Mouse (Mus musculus) kidney, adult 8-10 months (tissue): Measurements from ENCODE around the gene Usp30.
A peak's percentile ranks its signal among the peaks of the same experiment; 100 is the strongest.

ENCODE experiments used
- DNase-seq, 2 experiments: peaks; one replicate each; pipeline ENCODE4 v3.0.0; 2022

Gene Usp30

DNA sequence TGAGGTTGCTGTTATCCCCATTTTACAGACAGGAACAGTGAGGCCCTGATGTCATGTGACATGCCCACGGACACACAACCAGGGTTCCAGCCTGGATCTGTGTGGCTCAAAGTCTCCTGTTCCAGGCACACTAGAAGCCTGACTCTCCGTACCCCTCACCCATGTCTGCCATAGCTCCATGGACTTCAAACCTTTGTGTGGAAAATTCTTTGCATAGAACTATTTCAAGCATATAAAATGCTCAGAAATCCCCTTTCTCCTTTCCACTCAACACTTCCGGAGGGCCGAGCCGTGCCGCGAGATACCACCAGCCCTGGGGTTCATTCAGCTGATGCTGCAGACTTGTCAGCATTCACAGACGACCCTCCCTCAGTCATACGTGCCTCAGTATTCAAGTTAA is 2.3 kb downstream of the Usp30 start:
- no peak for DNase-seq

DNA sequence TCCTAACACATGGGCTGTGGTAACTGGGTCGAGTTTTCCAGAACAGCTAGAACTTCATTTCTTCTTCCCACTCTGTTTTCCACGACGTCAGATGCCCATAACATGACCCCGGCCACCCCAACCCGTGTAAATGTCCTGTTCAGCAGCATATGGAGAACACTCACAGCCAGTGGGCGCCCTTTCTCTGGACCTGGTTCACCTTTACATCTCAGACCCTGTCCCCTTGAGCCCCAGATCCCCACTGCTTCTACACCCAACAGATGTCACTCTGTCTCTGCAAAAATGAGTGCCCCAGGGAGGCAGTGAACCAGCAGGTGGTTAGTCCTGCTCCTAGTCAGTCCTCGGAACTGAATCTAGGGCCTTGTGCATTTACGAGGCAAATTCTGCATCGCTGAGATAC is 2.7 kb downstream of the Usp30 start:
- DNase-seq: no peak

DNA sequence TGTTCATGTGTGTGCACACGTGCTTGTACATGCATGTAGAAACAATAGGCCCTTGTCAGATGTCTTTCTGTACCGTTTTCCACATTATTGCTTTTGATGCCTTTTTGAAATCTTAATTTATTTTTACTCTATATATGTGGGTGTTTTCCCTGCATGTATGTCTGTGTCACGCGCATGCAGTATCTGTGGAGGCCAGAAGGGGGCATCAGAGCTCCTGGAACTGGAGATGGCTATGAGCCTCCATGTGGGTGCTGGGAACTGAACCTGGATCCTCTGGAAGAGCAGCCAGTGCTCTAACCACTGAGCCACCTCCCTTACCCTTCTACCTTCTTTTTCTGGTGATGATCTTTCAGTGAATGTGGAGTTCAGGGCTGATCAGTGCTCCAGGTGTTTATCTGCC is 5.6 kb downstream of the Usp30 start:
- DNase-seq: no peak

- DNase-seq: no peak
Measured at GRCm38 (mm10) chr5:114072262-114072661, 7.0 kb downstream of the Usp30 start.

GRCm38 (mm10) chr5:114077009-114077408 is 11.7 kb downstream of the Usp30 start:
- no peak for DNase-seq

GRCm38 (mm10) chr5:114085501-114085900 is 20.2 kb downstream of the Usp30 start:
- DNase-seq: no peak

GRCm38 (mm10) chr5:114087875-114088480 is 22.7 kb downstream of the Usp30 start:
- no peak for DNase-seq

GRCm38 (mm10) chr5:114090421-114091013 is 25.3 kb downstream of the Usp30 start:
- no peak for DNase-seq

GRCm38 (mm10) chr5:114091057-114091807 is 26.0 kb downstream of the Usp30 start, which contains the start of gene Svop:
Gene Svop (minus strand): TSS chr5:114091570.
- peak; percentile 55 to 68 for DNase-seq

DNA sequence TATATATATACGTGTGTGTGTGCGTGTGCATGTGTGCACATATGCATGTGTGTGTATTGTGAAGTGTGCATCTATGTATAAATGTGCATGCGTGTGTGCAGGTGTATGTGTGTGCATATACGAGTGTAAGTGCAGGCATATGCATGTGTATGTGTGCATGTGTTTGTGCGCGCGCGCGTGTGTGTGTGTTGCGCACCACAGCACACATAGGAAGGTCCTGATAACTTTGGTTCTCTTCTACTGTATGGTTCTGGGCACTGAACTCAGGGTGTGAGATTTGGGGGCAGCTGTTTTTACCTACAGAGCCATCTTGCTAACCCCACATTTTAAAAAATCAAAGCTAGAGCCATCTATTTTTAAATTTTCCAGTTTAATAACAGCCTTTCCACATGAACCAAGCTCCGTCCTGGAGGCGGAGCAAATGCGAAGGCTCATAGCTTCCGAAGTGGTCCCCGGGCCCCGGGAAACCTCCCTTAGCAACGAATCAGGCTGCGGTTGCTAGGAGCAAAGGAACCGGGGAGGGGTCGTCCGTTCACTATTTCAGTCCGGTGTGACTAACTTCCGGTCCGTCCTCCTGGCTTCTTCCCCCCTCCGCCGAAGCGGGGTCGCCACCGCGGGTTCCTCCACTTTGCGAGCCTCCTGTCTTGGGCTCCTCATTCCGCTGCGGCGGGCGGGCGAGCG is 34.6 kb downstream of the Usp30 start:
- peak; percentile 85 to 93 for DNase-seq

DNA sequence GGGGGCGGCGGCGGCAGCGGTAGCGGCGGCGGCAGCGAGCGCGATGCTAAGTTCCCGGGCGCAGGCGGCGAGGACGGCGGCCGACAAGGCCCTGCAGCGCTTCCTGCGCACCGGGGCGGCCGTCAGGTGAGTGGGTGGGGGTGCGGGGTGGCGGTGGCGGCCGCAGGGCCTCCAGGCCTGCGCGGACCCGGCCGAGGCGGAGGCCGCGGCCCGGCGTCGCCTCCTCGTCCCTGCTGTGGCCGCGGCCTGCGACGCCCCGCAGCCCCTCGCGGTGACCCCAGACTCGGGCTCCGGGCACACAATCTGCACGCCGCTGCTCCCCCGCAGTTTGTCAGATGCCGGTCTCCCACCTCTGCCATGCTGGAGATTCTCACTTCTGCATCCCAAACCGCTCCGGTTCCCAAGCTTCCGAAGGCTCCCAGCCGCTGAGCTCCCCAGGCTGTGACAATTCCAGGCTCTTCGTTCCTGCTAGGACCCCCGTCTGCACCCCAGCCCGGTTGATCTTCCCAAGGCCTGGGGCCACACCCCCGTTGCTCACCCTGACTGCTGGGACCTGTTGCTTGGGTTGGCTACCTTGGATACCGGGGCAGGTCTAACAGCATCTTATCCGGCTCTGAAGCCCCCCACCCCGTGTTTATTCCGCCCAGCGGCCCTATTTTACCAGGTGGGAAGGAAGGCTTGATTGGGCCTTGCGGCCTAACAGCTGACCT is 35.3 kb downstream of the Usp30 start:
- DNase-seq: peak in 1 of 2 experiments; percentile 15

DNA sequence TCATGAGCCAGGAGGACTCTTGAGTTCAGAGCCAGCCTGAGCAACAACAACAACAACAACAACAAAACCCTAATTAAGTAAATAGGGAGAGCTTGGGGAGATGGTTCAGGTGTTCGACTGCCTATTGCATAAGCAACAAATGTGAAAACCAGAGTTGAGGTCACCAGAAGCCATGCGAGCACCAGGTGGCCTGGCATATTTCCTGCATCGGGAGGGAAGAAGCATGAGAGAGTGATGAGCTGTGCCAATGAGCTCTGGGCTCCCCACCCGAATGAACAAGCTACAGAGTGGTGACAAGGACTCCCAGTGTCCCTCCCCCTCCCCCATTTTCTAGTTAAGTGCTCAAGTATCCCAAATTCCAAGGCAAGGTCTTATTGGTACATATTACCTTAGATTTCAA is 36.6 kb downstream of the Usp30 start:
- no peak for DNase-seq

DNA sequence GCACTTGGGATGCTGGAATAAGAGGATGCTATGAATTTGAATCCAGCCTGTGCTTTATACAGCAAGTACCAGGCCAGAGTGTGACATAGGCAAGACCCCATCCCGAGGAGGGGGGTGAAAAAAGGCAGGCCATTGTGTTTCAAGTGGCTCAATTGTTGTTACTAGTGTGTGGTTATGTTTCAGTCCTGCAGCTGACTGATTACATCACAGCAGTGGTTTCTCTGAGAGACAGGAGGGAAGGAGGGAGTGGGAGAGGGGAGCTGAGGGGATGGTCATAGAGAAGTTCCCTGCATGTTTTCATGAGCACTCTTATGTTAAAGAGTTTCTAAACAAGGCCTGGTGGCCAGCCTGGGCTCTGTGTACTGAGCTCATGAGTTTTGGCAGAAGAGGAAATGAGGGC is 37.5 kb downstream of the Usp30 start:
- no peak for DNase-seq

GRCm38 (mm10) chr5:114106391-114106935 is 41.2 kb downstream of the Usp30 start:
- DNase-seq: no peak

GRCm38 (mm10) chr5:114113334-114113733 is 48.1 kb downstream of the Usp30 start:
- DNase-seq: no peak

DNA sequence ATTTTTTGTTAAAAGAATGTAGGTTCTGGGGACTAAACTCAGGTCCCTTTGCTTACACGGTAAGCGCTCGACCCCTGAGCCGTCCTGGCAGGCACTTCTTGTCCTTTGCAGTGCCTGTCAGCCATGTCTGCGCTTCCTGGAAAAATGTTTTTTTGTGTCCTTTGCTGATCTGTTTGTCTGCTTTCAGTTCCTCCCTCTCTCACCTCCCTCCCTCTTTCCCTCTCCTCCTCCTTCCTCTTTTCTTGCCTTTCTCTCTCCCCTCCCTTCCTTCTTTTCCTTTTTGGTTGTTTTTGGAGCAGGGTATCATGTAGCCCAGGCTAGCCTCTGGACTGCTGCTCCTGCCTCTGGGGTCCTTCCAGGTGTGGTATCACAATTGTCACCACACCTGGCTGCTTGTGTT is 49.8 kb downstream of the Usp30 start:
- no peak for DNase-seq

DNA sequence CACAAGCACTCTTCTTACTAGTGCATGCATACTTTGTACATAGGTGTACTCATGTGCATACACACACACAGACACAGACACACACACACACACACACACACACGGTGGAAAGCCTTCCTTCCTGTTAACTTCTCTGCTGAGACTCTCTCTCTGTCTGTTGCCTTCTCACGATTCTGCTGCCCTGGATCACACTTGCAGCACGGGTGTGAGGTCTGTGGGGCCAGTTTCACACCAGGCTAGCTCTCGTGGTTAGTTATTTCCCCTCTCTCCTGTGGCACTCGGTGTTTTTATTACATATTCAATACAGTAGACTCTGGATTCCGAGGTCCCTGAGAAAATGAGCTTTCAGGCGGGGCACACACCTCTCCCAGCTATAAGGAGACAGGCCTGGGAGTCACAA is 51.3 kb downstream of the Usp30 start:
- DNase-seq: no peak

- no peak for DNase-seq
Measured at GRCm38 (mm10) chr5:114119806-114120205, 54.5 kb downstream of the Usp30 start.

DNA sequence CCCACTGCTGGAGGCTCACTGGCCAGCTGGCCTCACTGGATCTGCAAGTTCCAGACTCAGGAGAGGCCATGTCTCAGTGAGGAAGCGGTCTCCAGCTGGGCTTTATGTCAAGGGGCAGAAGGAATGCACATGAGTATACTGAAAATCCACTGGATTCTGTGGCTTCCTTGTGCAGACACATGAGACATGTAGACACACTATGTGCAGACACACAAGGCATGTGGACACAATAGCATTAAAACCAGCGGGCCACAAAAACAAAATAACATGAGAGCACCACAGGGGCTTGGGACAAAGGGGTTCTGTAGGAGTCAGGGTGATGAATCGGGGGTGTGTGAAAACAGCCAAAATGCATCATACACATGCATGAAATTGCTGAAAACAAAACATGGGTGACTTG is 60.7 kb downstream of the Usp30 start:
- DNase-seq: no peak

GRCm38 (mm10) chr5:114126499-114127244 is 61.4 kb downstream of the Usp30 start:
- no peak for DNase-seq

- peak; percentile 59 to 78 for DNase-seq
Measured at GRCm38 (mm10) chr5:114127374-114128349, 62.4 kb downstream of the Usp30 start, which contains the start of gene Alkbh2. Gene Alkbh2 (minus strand): TSS chr5:114128218.
